Mouse (Mus musculus) lung, postnatal 0 days (tissue): ENCODE data around the gene Prok2. TPM values are rescaled to one million over a fixed set of nuclear protein-coding genes. Genes with fewer than 3 reads are reported as not detected.

ENCODE experiments used
- ATAC-seq: fragments of 200-750 bp; cut with Nextera tagmentation; 2 replicates; pipeline ENCODE4 v1.8.0; 2017; ENCODE audit warnings: moderate library complexity
- DNase-seq: peaks from one replicate; pipeline ENCODE4 v3.0.0-alpha.2; 2016; ENCODE audit warnings: low spot score
- H3K27ac ChIP-seq: fragments of 300-500 bp; sonication (generic); 2 replicates; pipeline ENCODE4 v1.5.1; 2014; ENCODE audit warnings: antibody characterized with exemption, mild to moderate bottlenecking, low read length, mixed read lengths
- H3K27me3 ChIP-seq: fragments of 300-500 bp; sonication (generic); replicated peaks from 2 replicates; pipeline ENCODE4 v1.6.1; 2014; ENCODE audit warnings: low read length, mixed read lengths; ENCODE audit not compliant: insufficient read depth
- H3K36me3 ChIP-seq: fragments of 300-500 bp; sonication (generic); 2 replicates; pipeline ENCODE4 v1.6.1; 2014; ENCODE audit warnings: low read length, mixed read lengths; ENCODE audit not compliant: insufficient read depth
- H3K4me1 ChIP-seq: fragments of 300-500 bp; sonication (generic); 2 replicates; pipeline ENCODE4 v1.6.1; 2014; ENCODE audit warnings: antibody characterized with exemption, low read depth, low read length, mixed read lengths; ENCODE audit not compliant: insufficient read depth
- H3K4me2 ChIP-seq: fragments of 300-500 bp; sonication (generic); replicated peaks from 2 replicates; pipeline ENCODE4 v1.6.1; 2014; ENCODE audit warnings: low read depth, mild to moderate bottlenecking, low read length, moderate library complexity, mixed read lengths
- H3K4me3 ChIP-seq: fragments of 300-500 bp; sonication (generic); 2 replicates; pipeline ENCODE4 v1.5.1; 2014; ENCODE audit warnings: low read depth, low read length
- H3K9ac ChIP-seq: fragments of 300-500 bp; sonication (generic); replicated peaks from 2 replicates; pipeline ENCODE4 v1.6.1; 2014; ENCODE audit warnings: low read depth, mild to moderate bottlenecking
- H3K9me3 ChIP-seq: fragments of 300-500 bp; sonication (generic); 2 replicates; pipeline ENCODE4 v1.6.1; 2016; ENCODE audit warnings: low read length, mixed read lengths
- CTCF ChIP-seq: IDR thresholded peaks from 2 replicates; pipeline ENCODE4 v1.5.1; 2016; ENCODE audit warnings: antibody characterized with exemption, mild to moderate bottlenecking
- EP300 ChIP-seq: IDR thresholded peaks from 2 replicates; pipeline ENCODE4 v1.6.1; 2016; ENCODE audit warnings: antibody characterized with exemption, mild to moderate bottlenecking, control low read depth
- WGBS: fragments of 180-500 bp; shearing (Covaris S2); extraction: QIAGEN DNeasy Blood & Tissue Kit; methylation state at CpG from one replicate; pipeline ENCODE4 v1.1.7; 2014; 5-methylcytosine and 5-hydroxymethylcytosine counted together
- polyA plus RNA-seq: library from polyadenylated mRNA; unstranded; fragments of >200 nt; fragmentation: Nextera tagmentation; extraction: Ambion mirVana; gene quantifications from 2 replicates; pipeline ENCODE4 v1.2.1, GENCODE M21; 2015

Gene Prok2
- polyA plus RNA-seq: 0.39 and 0.42 TPM in 2 replicates

- WGBS: under 1% methylated on average over 39 of the region's 61 CpGs
- Histone ChIP-seq H3K9ac (no peak within 1 kb of the TSS), H3K4me3 (peak within 1 kb of the TSS; percentile 37), H3K4me1 (peaks cover 7% of the 10 kb centered on the region), H3K36me3 (no peaks in the 10 kb centered on the region), H3K4me2 (peak within 1 kb of the TSS; percentile 70), H3K27me3 (peaks cover 19% of the 10 kb centered on the region), H3K27ac (no peak within 1 kb of the TSS), H3K9me3 (no peaks in the 10 kb centered on the region)
- DNase-seq (no peak), ATAC-seq (peak; percentile 70)
- TF ChIP-seq CTCF (no peak), EP300 (no peak)
These were observed at the start of gene Prok2 for GRCm38 (mm10) chr6:99725971-99726561. Gene Prok2 (minus strand): TSS chr6:99726392.

- DNase-seq (no peak), ATAC-seq (no peak)
- Histone ChIP-seq H3K27me3 (no peaks in the 10 kb centered on the region), H3K4me1 (no peaks in the 10 kb centered on the region), H3K9ac (no peak overlapping the region), H3K9me3 (no peaks in the 10 kb centered on the region), H3K27ac (no peak overlapping the region), H3K36me3 (no peaks in the 10 kb centered on the region), H3K4me2 (no peak overlapping the region), H3K4me3 (no peak overlapping the region)
- TF ChIP-seq EP300 (no peak), CTCF (no peak)
- WGBS: 63% methylated on average over 10 of the region's 10 CpGs
These were observed 48.5 kb upstream of the Prok2 start for GRCm38 (mm10) chr6:99774680-99775079.

- ATAC-seq: no peak
- 45% methylated on average over 5 of the region's 5 CpGs for WGBS
These were observed 42.3 kb upstream of the Prok2 start for GRCm38 (mm10) chr6:99768495-99768894.

GRCm38 (mm10) chr6:99764916-99765315 lies 38.7 kb upstream of the Prok2 start:
- WGBS: 67% methylated on average over 3 of the region's 3 CpGs
- Histone ChIP-seq H3K9ac (no peak overlapping the region), H3K27ac (no peak overlapping the region), H3K4me3 (no peak overlapping the region), H3K9me3 (no peaks in the 10 kb centered on the region), H3K4me1 (no peaks in the 10 kb centered on the region), H3K27me3 (no peaks in the 10 kb centered on the region), H3K4me2 (no peak overlapping the region), H3K36me3 (no peaks in the 10 kb centered on the region)
- no peak for DNase-seq
- no peak for ATAC-seq
- no peak for TF ChIP-seq EP300
- no peak for TF ChIP-seq CTCF

More at GRCm38 (mm10) chr6:99768495-99768894, 42.3 kb upstream of the Prok2 start:
- no peak for DNase-seq
- H3K4me3 ChIP-seq: no peak overlapping the region
- H3K36me3 ChIP-seq: no peaks in the 10 kb centered on the region
- no peak overlapping the region for H3K9ac ChIP-seq
- no peaks in the 10 kb centered on the region for H3K27me3 ChIP-seq
- H3K27ac ChIP-seq: no peak overlapping the region
- H3K9me3 ChIP-seq: no peaks in the 10 kb centered on the region
- TF ChIP-seq EP300 (no peak), CTCF (no peak)
- H3K4me2 ChIP-seq: no peak overlapping the region
- H3K4me1 ChIP-seq: no peaks in the 10 kb centered on the region

- H3K4me1 ChIP-seq: no peaks in the 10 kb centered on the region
- no peak for DNase-seq
- no peak overlapping the region for H3K27ac ChIP-seq
- no peak for ATAC-seq
- WGBS: 70% methylated on average over 14 of the region's 14 CpGs
- no peak overlapping the region for H3K4me2 ChIP-seq
- H3K9me3 ChIP-seq: no peaks in the 10 kb centered on the region
- no peak for TF ChIP-seq CTCF
- TF ChIP-seq EP300: no peak
- H3K9ac ChIP-seq: no peak overlapping the region
- no peaks in the 10 kb centered on the region for H3K36me3 ChIP-seq
- no peaks in the 10 kb centered on the region for H3K27me3 ChIP-seq
- H3K4me3 ChIP-seq: no peak overlapping the region
These were observed 36.1 kb upstream of the Prok2 start for GRCm38 (mm10) chr6:99762069-99762985.

- ATAC-seq (no peak), DNase-seq (no peak)
- Histone ChIP-seq H3K4me2 (no peak overlapping the region), H3K9ac (no peak overlapping the region), H3K27me3 (no peaks in the 10 kb centered on the region), H3K36me3 (no peaks in the 10 kb centered on the region), H3K9me3 (no peaks in the 10 kb centered on the region), H3K4me1 (no peaks in the 10 kb centered on the region), H3K27ac (no peak overlapping the region), H3K4me3 (no peak overlapping the region)
- 76% methylated on average over 9 of the region's 9 CpGs for WGBS
- TF ChIP-seq CTCF (no peak), EP300 (no peak)
These were observed 29.9 kb upstream of the Prok2 start for GRCm38 (mm10) chr6:99756105-99756504.
